Comparison of ENCODE assay signal across 9 mouse cellular contexts in genomic region chr10:81000197-81001062, GRCm38 (mm10). TPM values are rescaled to one million over a fixed set of nuclear protein-coding genes. Genes with fewer than 3 reads are reported as not detected.
DNase-seq lines count a peak whose midpoint lies in the region; ATAC-seq and TF ChIP-seq lines count a peak whose summit lies in the region.
"Had no signal": no experiment of that assay in that cellular context is flagged by ENCODE, and none has a peak within 500 bp of the region (broad histone marks: within the 10 kb centered on the region; RNA-seq: fewer than 3 reads in every experiment).

No protein-coding gene starts in this region.

- no peaks in the 10 kb centered on the region for H3K79me2 ChIP-seq in MEL (ENCODE audit: control insufficient read depth, insufficient read depth, low read length, poor library complexity)

- no peak for TF ChIP-seq RAD21 in MEL (IDR thresholded peaks at IDR 0.05; ENCODE audit: low read depth, low read length)

- 34% methylated on average over 28 of the region's 28 CpGs for WGBS in kidney, embryonic 16.5 days
- 49% methylated on average over 28 of the region's 28 CpGs for WGBS in forebrain, postnatal 0 days
- WGBS in midbrain, embryonic 12.5 days: 54% methylated on average over 28 of the region's 28 CpGs

- DNase-seq in kidney, postnatal 4 days: peak; percentile 64 to 68
- peak; percentile 74 for DNase-seq in MEL (ENCODE audit: low read depth, low spot score)
- peak; percentile 11 for DNase-seq in forebrain, postnatal 0 days
- no peak for DNase-seq in adrenal gland, postnatal 36 days
- no peak for DNase-seq in spleen, postnatal 36 days (ENCODE audit: low spot score in 2 of 2)
- DNase-seq in left cerebral cortex, postnatal 14 days (ENCODE audit: low spot score in 2 of 2): no peak

- peak in 1 of 2 experiments; percentile 66; a peak in 1 of 4 replicates for TF ChIP-seq POLR2A in MEL (IDR thresholded peaks at IDR 0.05; ENCODE audit: control insufficient read depth in 1 of 2, insufficient read depth in 1 of 2, low read depth in 1 of 2, low read length in 2 of 2, poor library complexity in 1 of 2)

- peak in 1 of 2 experiments; percentile 52; a peak in 1 of 4 replicates for TF ChIP-seq EP300 in MEL (IDR thresholded peaks at IDR 0.05; ENCODE audit: low read depth in 1 of 2, low read length in 2 of 2)

- H3K9me3 ChIP-seq in kidney, embryonic 16.5 days (ENCODE audit: low read length): no peaks in the 10 kb centered on the region
- no peaks in the 10 kb centered on the region for H3K9me3 ChIP-seq in MEL (replicated peaks; ENCODE audit: insufficient read depth, low read length)
- H3K9me3 ChIP-seq in forebrain, postnatal 0 days (ENCODE audit: low read length): no peaks in the 10 kb centered on the region
- no peaks in the 10 kb centered on the region for H3K9me3 ChIP-seq in midbrain, embryonic 12.5 days

- no peak for ATAC-seq in kidney, embryonic 16.5 days (ENCODE audit: low FRiP score, low TSS enrichment)
- no peak for ATAC-seq in forebrain, postnatal 0 days
- ATAC-seq in midbrain, embryonic 12.5 days (ENCODE audit: low FRiP score, low read depth): no peak

- intact Hi-C loops in left cerebral cortex, postnatal 14 days (cut with DNase I): no loop called here

- no peak overlapping the region for H3K9ac ChIP-seq in kidney, embryonic 16.5 days (replicated peaks; ENCODE audit: low read length)
- peak overlapping the region; percentile 73 for H3K9ac ChIP-seq in MEL (ENCODE audit: control insufficient read depth, low read depth, low read length, poor library complexity, severe bottlenecking)
- peak overlapping the region; percentile 23 for H3K9ac ChIP-seq in forebrain, postnatal 0 days
- peak overlapping the region; percentile 43 for H3K9ac ChIP-seq in midbrain, embryonic 12.5 days (replicated peaks)

- no peak overlapping the region for H3K27ac ChIP-seq in kidney, embryonic 16.5 days (ENCODE audit: low read length)
- peak overlapping the region; percentile 83 for H3K27ac ChIP-seq in MEL (ENCODE audit: control insufficient read depth, low read depth, low read length)
- H3K27ac ChIP-seq in forebrain, postnatal 0 days (ENCODE audit: low read depth, low read length): peak overlapping the region; percentile 75
- no peak overlapping the region for H3K27ac ChIP-seq in midbrain, embryonic 12.5 days (replicated peaks)

- H3K4me1 ChIP-seq in kidney, embryonic 16.5 days (ENCODE audit: insufficient read depth, low read length): peaks cover 13% of the 10 kb centered on the region
- peaks cover 5 to 8% of the 10 kb centered on the region in 2 experiments; a peak in 3 of 4 replicates for H3K4me1 ChIP-seq in MEL (ENCODE audit: control insufficient read depth in 1 of 2, insufficient read depth in 2 of 2, low read length in 2 of 2)
- H3K4me1 ChIP-seq in forebrain, postnatal 0 days (ENCODE audit: insufficient read depth): peaks cover 26% of the 10 kb centered on the region
- H3K4me1 ChIP-seq in midbrain, embryonic 12.5 days: peaks cover 18% of the 10 kb centered on the region

- no peaks in the 10 kb centered on the region for H3K36me3 ChIP-seq in kidney, embryonic 16.5 days (ENCODE audit: insufficient read depth, low read length)
- H3K36me3 ChIP-seq in MEL (ENCODE audit: control insufficient read depth in 1 of 2, insufficient read depth in 2 of 2, low read length in 2 of 2): peaks cover 0 to 5% of the 10 kb centered on the region in 2 experiments; a peak in 2 of 4 replicates
- H3K36me3 ChIP-seq in forebrain, postnatal 0 days (ENCODE audit: insufficient read depth): no peaks in the 10 kb centered on the region
- H3K36me3 ChIP-seq in midbrain, embryonic 12.5 days: no peaks in the 10 kb centered on the region

- no peak overlapping the region for H3K4me3 ChIP-seq in kidney, embryonic 16.5 days (ENCODE audit: low read length)
- H3K4me3 ChIP-seq in MEL (ENCODE audit: control insufficient read depth in 1 of 2, insufficient read depth in 1 of 2, low read depth in 2 of 2, low read length in 2 of 2): peak overlapping the region; percentile 46 to 55
- H3K4me3 ChIP-seq in forebrain, postnatal 0 days (ENCODE audit: low read depth, low read length): no peak overlapping the region
- H3K4me3 ChIP-seq in midbrain, embryonic 12.5 days: no peak overlapping the region

- H3K27me3 ChIP-seq in kidney, embryonic 16.5 days (ENCODE audit: insufficient read depth, low read length): no peaks in the 10 kb centered on the region
- H3K27me3 ChIP-seq in MEL (ENCODE audit: control insufficient read depth in 1 of 2, insufficient read depth in 2 of 2, low read length in 2 of 2): no peaks in the 10 kb centered on the region
- H3K27me3 ChIP-seq in forebrain, postnatal 0 days (ENCODE audit: insufficient read depth, low read length): no peaks in the 10 kb centered on the region
- peaks cover 26% of the 10 kb centered on the region for H3K27me3 ChIP-seq in midbrain, embryonic 12.5 days

- no peak overlapping the region for H3K4me2 ChIP-seq in kidney, embryonic 16.5 days (replicated peaks; ENCODE audit: low read depth, low read length)
- peak overlapping the region; percentile 36 for H3K4me2 ChIP-seq in forebrain, postnatal 0 days (ENCODE audit: low read depth)
- H3K4me2 ChIP-seq in midbrain, embryonic 12.5 days (replicated peaks): no peak overlapping the region

- no peak for TF ChIP-seq CTCF in MEL (IDR thresholded peaks at IDR 0.05 in 2 of 3, conservative IDR thresholded peaks at IDR 0.05 in 1 of 3; ENCODE audit: control insufficient read depth in 1 of 3, insufficient read depth in 1 of 3, low read depth in 2 of 3, low read length in 3 of 3, poor library complexity in 1 of 3, severe bottlenecking in 1 of 3)
- TF ChIP-seq CTCF in forebrain, postnatal 0 days (IDR thresholded peaks at IDR 0.05; ENCODE audit: low read depth): no peak

TF ChIP-seq in MEL, 35 proteins besides CTCF, POLR2A, EP300 and RAD21 (continues in another document):
- TF ChIP-seq USF2 (IDR thresholded peaks at IDR 0.05; ENCODE audit: borderline replicate concordance in 1 of 2, insufficient read depth in 1 of 2, low read depth in 1 of 2, low read length in 2 of 2): no peak
- TF ChIP-seq MAZ (IDR thresholded peaks at IDR 0.05; ENCODE audit: low read depth, low read length): no peak
- TF ChIP-seq MYB (IDR thresholded peaks at IDR 0.05; ENCODE audit: low read depth, low read length): no peak
- no peak for TF ChIP-seq SMC3 (IDR thresholded peaks at IDR 0.05; ENCODE audit: low read depth, low read length)
- peak; percentile 27; the same call in 1 of the 2 replicates for TF ChIP-seq MEF2A (IDR thresholded peaks at IDR 0.05; ENCODE audit: extremely low read depth, insufficient replicate concordance, low read depth, low read length, poor library complexity, severe bottlenecking)
- no peak for TF ChIP-seq POLR2AphosphoS2 (IDR thresholded peaks at IDR 0.05; ENCODE audit: low read length)
- no peak for TF ChIP-seq ELF1 (IDR thresholded peaks at IDR 0.05; ENCODE audit: low read depth, low read length)
- no peak for TF ChIP-seq UBTF (IDR thresholded peaks at IDR 0.05; ENCODE audit: borderline replicate concordance, insufficient read depth, low read depth, low read length)
- TF ChIP-seq ZMIZ1 (IDR thresholded peaks at IDR 0.05; ENCODE audit: low read depth, low read length): peak; percentile 93
- no peak for TF ChIP-seq TAL1 (IDR thresholded peaks at IDR 0.05; ENCODE audit: low read length)

RNA-seq across cellular contexts. Expression of gene Gng7, which starts 14.3 kb away (rescaled TPM):
- 6.6 and 6.7 TPM in 2 replicates for polyA plus RNA-seq in kidney, embryonic 16.5 days (2015; fragmentation: Nextera tagmentation; extraction: Ambion mirVana)
- 0.92 and 1.3 TPM in 2 replicates for total RNA-seq in MEL (2012; rRNA removed)
- 1 to 10 TPM in 1 of 2 experiments, not detected in 1; 6.2 TPM for polyA plus RNA-seq in MEL (2012; ENCODE audit: insufficient read depth in 1 of 2, insufficient read length in 2 of 2, low read depth in 1 of 2, low replicate concordance in 2 of 2, missing spikeins in 1 of 2)
- 64.5 and 91.4 TPM in 2 replicates for total RNA-seq in forebrain, postnatal 0 days (2014; rRNA removed)
- 76.2 and 85.7 TPM in 2 replicates for polyA plus RNA-seq in forebrain, postnatal 0 days (2015; fragmentation: Nextera tagmentation; extraction: Ambion mirVana)
- polyA plus RNA-seq in midbrain, embryonic 12.5 days (2016; fragmentation: Nextera tagmentation; extraction: Ambion mirVana): 8.8 and 9.3 TPM in 2 replicates
- total RNA-seq in adrenal gland, postnatal 36 days (2021): 1 to 10 TPM; 6.4 to 6.7 TPM
- total RNA-seq in left cerebral cortex, postnatal 14 days (2021): 100 to 1,000 TPM; 120 to 135 TPM

RNA-seq across cellular contexts. Expression of gene Diras1, which starts 25.0 kb away (rescaled TPM):
- 0.11 and 0.41 TPM in 2 replicates for polyA plus RNA-seq in kidney, embryonic 16.5 days (2015; fragmentation: Nextera tagmentation; extraction: Ambion mirVana)
- not detected in 2 replicates for total RNA-seq in MEL (2012; rRNA removed)
- under 1 TPM in 1 of 2 experiments, not detected in 1; 0.04 TPM for polyA plus RNA-seq in MEL (2012; ENCODE audit: insufficient read depth in 1 of 2, insufficient read length in 2 of 2, low read depth in 1 of 2, low replicate concordance in 2 of 2, missing spikeins in 1 of 2)
- 65.4 and 76.0 TPM in 2 replicates for total RNA-seq in forebrain, postnatal 0 days (2014; rRNA removed)
- polyA plus RNA-seq in forebrain, postnatal 0 days (2015; fragmentation: Nextera tagmentation; extraction: Ambion mirVana): 66.1 and 70.2 TPM in 2 replicates
- polyA plus RNA-seq in midbrain, embryonic 12.5 days (2016; fragmentation: Nextera tagmentation; extraction: Ambion mirVana): 11.3 and 13.4 TPM in 2 replicates
- total RNA-seq in adrenal gland, postnatal 36 days (2021): 1 to 10 TPM; 1.2 to 1.5 TPM
- total RNA-seq in left cerebral cortex, postnatal 14 days (2021): 100 to 1,000 TPM; 113 to 117 TPM
- total RNA-seq: heart, postnatal 10 days had no signal

RNA-seq across cellular contexts. Expression of gene Slc39a3, which starts 36.8 kb away (rescaled TPM):
- polyA plus RNA-seq in kidney, embryonic 16.5 days (2015; fragmentation: Nextera tagmentation; extraction: Ambion mirVana): 19.6 and 19.9 TPM in 2 replicates
- 14.8 and 19.5 TPM in 2 replicates for total RNA-seq in MEL (2012; rRNA removed)
- 10 to 100 TPM in 1 of 2 experiments, not detected in 1; 15.6 TPM for polyA plus RNA-seq in MEL (2012; ENCODE audit: insufficient read depth in 1 of 2, insufficient read length in 2 of 2, low read depth in 1 of 2, low replicate concordance in 2 of 2, missing spikeins in 1 of 2)
- 82.1 and 104 TPM in 2 replicates for total RNA-seq in forebrain, postnatal 0 days (2014; rRNA removed)
- 43.5 and 45.2 TPM in 2 replicates for polyA plus RNA-seq in forebrain, postnatal 0 days (2015; fragmentation: Nextera tagmentation; extraction: Ambion mirVana)
- polyA plus RNA-seq in midbrain, embryonic 12.5 days (2016; fragmentation: Nextera tagmentation; extraction: Ambion mirVana): 33.1 and 34.9 TPM in 2 replicates
- 10 to 100 TPM; 33.2 to 68.5 TPM for total RNA-seq in adrenal gland, postnatal 36 days (2021)
- total RNA-seq in left cerebral cortex, postnatal 14 days (2021): 10 to 100 TPM; 70.9 to 76.3 TPM

RNA-seq across cellular contexts. Expression of gene Sgta, which starts 59.6 kb away (rescaled TPM):
- polyA plus RNA-seq in kidney, embryonic 16.5 days (2015; fragmentation: Nextera tagmentation; extraction: Ambion mirVana): 244 and 250 TPM in 2 replicates
- 100 and 101 TPM in 2 replicates for total RNA-seq in MEL (2012; rRNA removed)
- 1,000 to 10,000 TPM in 1 of 2 experiments, 100 to 1,000 TPM in 1; 152 to 1,019 TPM for polyA plus RNA-seq in MEL (2012; ENCODE audit: insufficient read depth in 1 of 2, insufficient read length in 2 of 2, low read depth in 1 of 2, low replicate concordance in 2 of 2, missing spikeins in 1 of 2)
- 176 and 215 TPM in 2 replicates for total RNA-seq in forebrain, postnatal 0 days (2014; rRNA removed)
- polyA plus RNA-seq in forebrain, postnatal 0 days (2015; fragmentation: Nextera tagmentation; extraction: Ambion mirVana): 326 and 360 TPM in 2 replicates
- polyA plus RNA-seq in midbrain, embryonic 12.5 days (2016; fragmentation: Nextera tagmentation; extraction: Ambion mirVana): 262 and 271 TPM in 2 replicates
- 100 to 1,000 TPM; 223 to 227 TPM for total RNA-seq in adrenal gland, postnatal 36 days (2021)
- total RNA-seq in left cerebral cortex, postnatal 14 days (2021): 100 to 1,000 TPM; 178 to 186 TPM

Comparison
In these comparisons a context has a peak if more than half of its experiments do, and no peak if none do; other contexts are left out.
1. DNase-seq: peak in kidney, postnatal 4 days (2 of 2), MEL (single experiment) and forebrain, postnatal 0 days (single experiment); none in adrenal gland, postnatal 36 days (0 of 2), spleen, postnatal 36 days (0 of 2) and left cerebral cortex, postnatal 14 days (0 of 2).
2. H3K27ac ChIP-seq: peak in MEL (single experiment) and forebrain, postnatal 0 days (single experiment); none in kidney, embryonic 16.5 days (single experiment) and midbrain, embryonic 12.5 days (single experiment).
3. H3K4me3 ChIP-seq: peak in MEL (2 of 2); none in kidney, embryonic 16.5 days (single experiment), forebrain, postnatal 0 days (single experiment) and midbrain, embryonic 12.5 days (single experiment).
4. RNA of gene Diras1, which starts 25.0 kb away (total RNA-seq): 113 to 117 TPM in left cerebral cortex, postnatal 14 days and 65.4 to 76.0 TPM in forebrain, postnatal 0 days; 1.2 to 1.5 TPM in adrenal gland, postnatal 36 days and not detected in MEL; every median in the first group is over 10 times any median in the second.